Mouse (Mus musculus): ENCODE results near the gene Nek3. TPM values are rescaled to one million over a fixed set of nuclear protein-coding genes. Genes with fewer than 3 reads are reported as not detected.

Nek3 gene
- total and polyA plus RNA-seq, 3 experiments, result 1.00 to 2.1 (median 1.4) TPM

GRCm38 (mm10) chr8:22193432-22194010, 27.3 kb upstream of the Nek3 start:
- WGBS, result 10% methylated on average over 12 of the region's 12 CpGs
- DNase-seq, result no peak
- intact Hi-C loops (cut with DNase I), result loop anchor here (1.0 to 10.0 kb wide), 4 partner anchors 35 to 204 kb away; partner anchors contain the start of gene Slc25a15

GRCm38 (mm10) chr8:22192660-22193431, 26.6 kb upstream of the Nek3 start, which contains the start of gene Vps36:
Vps36 (plus strand) TSS chr8:22192809.
- H3K4me3 ChIP-seq, result peak within 1 kb of the TSS; percentile 81
- intact Hi-C loops (cut with DNase I), result loop anchor here (1.0 to 10.0 kb wide), 5 partner anchors 35 to 204 kb away; partner anchors contain the start of gene Slc25a15
- under 1% methylated on average over 73 of the region's 73 CpGs for WGBS
- TF ChIP-seq POLR2A (IDR thresholded peaks at IDR 0.05; ENCODE audit: insufficient read depth, low read depth, low read length) (peak; percentile 52; the same call in 1 of the 2 replicates), EP300 (IDR thresholded peaks at IDR 0.05; ENCODE audit: insufficient read depth, low read depth, low read length) (no peak), CTCF (IDR thresholded peaks at IDR 0.05) (peak; percentile 96)
- H3K4me1 ChIP-seq (ENCODE audit: control insufficient read depth, insufficient read depth, low read length), result no peaks in the 10 kb centered on the region; the same call in 1 of the 2 replicates
- H3K27me3 ChIP-seq (ENCODE audit: control insufficient read depth, insufficient read depth, low read length), result no peaks in the 10 kb centered on the region
- peaks cover 4% of the 10 kb centered on the region; the same call in 1 of the 2 replicates for H3K79me2 ChIP-seq (replicated peaks; ENCODE audit: control insufficient read depth, insufficient read depth, low read length)
- peak; percentile 93 to 95 for DNase-seq
- peak within 1 kb of the TSS; percentile 99 for H3K27ac ChIP-seq
- peak within 1 kb of the TSS; percentile 99 for H3K9ac ChIP-seq (ENCODE audit: low read depth, low read length)
- 0 out of 2 replicates have a peak, but pooled peaks cover 2% of the 10 kb centered on the region for H3K36me3 ChIP-seq (ENCODE audit: control insufficient read depth, insufficient read depth, low read length)

More at GRCm38 (mm10) chr8:22193432-22194010, 27.3 kb upstream of the Nek3 start:
- Histone ChIP-seq H3K4me3 (peak overlapping the region; percentile 81), H3K4me1 (ENCODE audit: control insufficient read depth, insufficient read depth, low read length) (no peaks in the 10 kb centered on the region; the same call in 1 of the 2 replicates), H3K9ac (ENCODE audit: low read depth, low read length) (peak overlapping the region; percentile 99), H3K27me3 (ENCODE audit: control insufficient read depth, insufficient read depth, low read length) (no peaks in the 10 kb centered on the region), H3K36me3 (ENCODE audit: control insufficient read depth, insufficient read depth, low read length) (0 out of 2 replicates have a peak, but pooled peaks cover 2% of the 10 kb centered on the region), H3K27ac (peak overlapping the region; percentile 99), H3K79me2 (replicated peaks; ENCODE audit: control insufficient read depth, insufficient read depth, low read length) (peaks cover 6% of the 10 kb centered on the region)
- no peak for TF ChIP-seq POLR2A (IDR thresholded peaks at IDR 0.05; ENCODE audit: insufficient read depth, low read depth, low read length)
- no peak for TF ChIP-seq EP300 (IDR thresholded peaks at IDR 0.05; ENCODE audit: insufficient read depth, low read depth, low read length)
- no peak for TF ChIP-seq CTCF (IDR thresholded peaks at IDR 0.05)

- no peaks in the 10 kb centered on the region for H3K27me3 ChIP-seq (ENCODE audit: control insufficient read depth, insufficient read depth, low read length)
These were observed 19.5 kb upstream of the Nek3 start, which contains the start of gene Ckap2 for GRCm38 (mm10) chr8:22185431-22186397. Ckap2 (minus strand) TSS chr8:22185819.

GRCm38 (mm10) chr8:22184884-22185283, 18.6 kb upstream of the Nek3 start:
- TF ChIP-seq EP300 (IDR thresholded peaks at IDR 0.05; ENCODE audit: insufficient read depth, low read depth, low read length) (no peak), POLR2A (IDR thresholded peaks at IDR 0.05; ENCODE audit: insufficient read depth, low read depth, low read length) (no peak), CTCF (IDR thresholded peaks at IDR 0.05) (no peak)
- intact Hi-C loops (cut with DNase I), result loop anchor here (2.0 to 5.0 kb wide), 2 partner anchors 18 to 128 kb away; partner anchors contain the start of gene Nek3
- H3K4me3 ChIP-seq, result peak overlapping the region; percentile 69

More at GRCm38 (mm10) chr8:22185431-22186397, 19.5 kb upstream of the Nek3 start, which contains the start of gene Ckap2:
- WGBS, result 3% methylated on average over 63 of the region's 63 CpGs
- intact Hi-C loops (cut with DNase I), result loop anchor here (2.0 kb wide), 1 partner anchor 19 kb away; the partner anchor contains the start of gene Nek3
- H3K4me1 ChIP-seq (ENCODE audit: control insufficient read depth, insufficient read depth, low read length), result peaks cover 2% of the 10 kb centered on the region; the same call in 1 of the 2 replicates
- no peaks in the 10 kb centered on the region for H3K79me2 ChIP-seq (replicated peaks; ENCODE audit: control insufficient read depth, insufficient read depth, low read length)
- no peak within 1 kb of the TSS for H3K27ac ChIP-seq
- peak within 1 kb of the TSS; percentile 53 for H3K9ac ChIP-seq (ENCODE audit: low read depth, low read length)
- no peaks in the 10 kb centered on the region for H3K36me3 ChIP-seq (ENCODE audit: control insufficient read depth, insufficient read depth, low read length)
- TF ChIP-seq POLR2A (IDR thresholded peaks at IDR 0.05; ENCODE audit: insufficient read depth, low read depth, low read length), result no peak
- H3K4me3 ChIP-seq, result peak within 1 kb of the TSS; percentile 69
- DNase-seq, result peak; percentile 90

GRCm38 (mm10) chr8:22175966-22176365, 9.7 kb upstream of the Nek3 start:
- no peak for DNase-seq
- TF ChIP-seq POLR2A (IDR thresholded peaks at IDR 0.05; ENCODE audit: insufficient read depth, low read depth, low read length) (no peak), CTCF (IDR thresholded peaks at IDR 0.05) (no peak), EP300 (IDR thresholded peaks at IDR 0.05; ENCODE audit: insufficient read depth, low read depth, low read length) (no peak)
- H3K36me3 ChIP-seq (ENCODE audit: control insufficient read depth, insufficient read depth, low read length), result no peaks in the 10 kb centered on the region
- no peaks in the 10 kb centered on the region for H3K27me3 ChIP-seq (ENCODE audit: control insufficient read depth, insufficient read depth, low read length)
- H3K27ac ChIP-seq, result no peak overlapping the region
- WGBS, result 96% methylated on average over 7 of the region's 7 CpGs
- H3K4me3 ChIP-seq, result no peak overlapping the region
- H3K79me2 ChIP-seq (replicated peaks; ENCODE audit: control insufficient read depth, insufficient read depth, low read length), result no peaks in the 10 kb centered on the region
- no peaks in the 10 kb centered on the region for H3K4me1 ChIP-seq (ENCODE audit: control insufficient read depth, insufficient read depth, low read length)
- no peak overlapping the region for H3K9ac ChIP-seq (ENCODE audit: low read depth, low read length)
- intact Hi-C loops (cut with DNase I), result no loop called here

More at GRCm38 (mm10) chr8:22184884-22185283, 18.6 kb upstream of the Nek3 start:
- peaks cover 2% of the 10 kb centered on the region; the same call in 1 of the 2 replicates for H3K4me1 ChIP-seq (ENCODE audit: control insufficient read depth, insufficient read depth, low read length)
- WGBS, result 6% methylated on average over 3 of the region's 3 CpGs
- H3K27ac ChIP-seq, result no peak overlapping the region
- no peaks in the 10 kb centered on the region for H3K27me3 ChIP-seq (ENCODE audit: control insufficient read depth, insufficient read depth, low read length)
- H3K36me3 ChIP-seq (ENCODE audit: control insufficient read depth, insufficient read depth, low read length), result no peaks in the 10 kb centered on the region
- no peaks in the 10 kb centered on the region for H3K79me2 ChIP-seq (replicated peaks; ENCODE audit: control insufficient read depth, insufficient read depth, low read length)
- DNase-seq, result no peak
- no peak overlapping the region for H3K9ac ChIP-seq (ENCODE audit: low read depth, low read length)

Data from heart, adult 2 months (tissue).